ENCODE assay signal across 18 mouse cellular contexts in genomic region chr17:31303401-31303800, GRCm38 (mm10).
"Had no signal": no experiment of that assay in that cellular context is flagged by ENCODE, and none has a peak within 500 bp of the region (broad histone marks: within the 10 kb centered on the region; RNA-seq: fewer than 3 reads in every experiment).

No protein-coding gene starts in this region.

- ATAC-seq: midbrain, embryonic 13.5 days; midbrain, embryonic 16.5 days had no signal

- H3K9me3 ChIP-seq: lung, embryonic 15.5 days; midbrain, embryonic 10.5 days; midbrain, embryonic 13.5 days; neural tube, embryonic 13.5 days; neural tube, embryonic 15.5 days had no signal

- H3K36me3 ChIP-seq: lung, embryonic 15.5 days; midbrain, embryonic 10.5 days had no signal

- DNase-seq: lung, adult 18-20 months; lung, postnatal 10 days; retina, postnatal 1 day; right cerebral cortex, adult 18-20 months; right cerebral cortex, postnatal 25 days; right cerebral cortex, postnatal 4 days; spleen, adult 18-20 months; thymus, adult 18-20 months; thymus, postnatal 14 days; thymus, postnatal 36 days had no signal

- H3K4me2 ChIP-seq: lung, embryonic 15.5 days; midbrain, embryonic 13.5 days; neural tube, embryonic 13.5 days; neural tube, embryonic 15.5 days had no signal

- H3K27me3 ChIP-seq: lung, embryonic 15.5 days; midbrain, embryonic 13.5 days; neural tube, embryonic 13.5 days; neural tube, embryonic 15.5 days had no signal

- H3K4me3 ChIP-seq: lung, embryonic 15.5 days; midbrain, embryonic 10.5 days; midbrain, embryonic 13.5 days; myocyte; neural tube, embryonic 13.5 days; neural tube, embryonic 15.5 days had no signal

- H3K9ac ChIP-seq: liver, embryonic 14.5 days; lung, embryonic 15.5 days; midbrain, embryonic 13.5 days; neural tube, embryonic 13.5 days; neural tube, embryonic 15.5 days had no signal

- H3K4me1 ChIP-seq: midbrain, embryonic 13.5 days had no signal

- H3K27ac ChIP-seq: liver, embryonic 14.5 days; midbrain, embryonic 10.5 days; midbrain, embryonic 13.5 days; neural tube, embryonic 13.5 days; neural tube, embryonic 15.5 days had no signal
